Mouse (Mus musculus): ENCODE data around the gene Atp2a2. TPM values are rescaled to one million over a fixed set of nuclear protein-coding genes. Genes with fewer than 3 reads are reported as not detected.
"Not testable (repeated sequence)": the region's sequence is repeated elsewhere in the genome, so short reads cannot be mapped to it uniquely, and the experiment has no call there.

The Atp2a2 gene
- polyA plus RNA-seq, 1 experiment, result 55.9 TPM

- Histone ChIP-seq H3K27me3 (ENCODE audit: control insufficient read depth, insufficient read depth, low read length) (no peaks in the 10 kb centered on the region), H3K4me3 (ENCODE audit: control insufficient read depth, low read depth, low read length) (no peak overlapping the region), H3K27ac (ENCODE audit: control insufficient read depth, insufficient read depth, low read depth, low read length) (no peak overlapping the region), H3K4me1 (ENCODE audit: control insufficient read depth, insufficient read depth, low read length) (no peaks in the 10 kb centered on the region), H3K36me3 (ENCODE audit: control insufficient read depth, insufficient read depth, low read length) (peaks cover 15% of the 10 kb centered on the region)
- TF ChIP-seq POLR2A (IDR thresholded peaks at IDR 0.05; ENCODE audit: control insufficient read depth, low read depth, low read length), result no peak
- TF ChIP-seq CTCF (IDR thresholded peaks at IDR 0.05; ENCODE audit: control insufficient read depth, insufficient read depth, insufficient replicate concordance, low read depth, low read length), result no peak
Measured at GRCm38 (mm10) chr5:122461431-122461830, 40.6 kb downstream of the Atp2a2 start.

GRCm38 (mm10) chr5:122460656-122461055 lies 41.4 kb downstream of the Atp2a2 start:
- no peak for TF ChIP-seq CTCF (IDR thresholded peaks at IDR 0.05; ENCODE audit: control insufficient read depth, insufficient read depth, insufficient replicate concordance, low read depth, low read length)
- TF ChIP-seq POLR2A (IDR thresholded peaks at IDR 0.05; ENCODE audit: control insufficient read depth, low read depth, low read length), result no peak
- H3K4me3 ChIP-seq (ENCODE audit: control insufficient read depth, low read depth, low read length), result no peak overlapping the region
- no peak overlapping the region; the same call in 1 of the 2 replicates for H3K27ac ChIP-seq (ENCODE audit: control insufficient read depth, insufficient read depth, low read depth, low read length)
- H3K36me3 ChIP-seq (ENCODE audit: control insufficient read depth, insufficient read depth, low read length), result peaks cover 15% of the 10 kb centered on the region
- H3K27me3 ChIP-seq (ENCODE audit: control insufficient read depth, insufficient read depth, low read length), result no peaks in the 10 kb centered on the region
- no peaks in the 10 kb centered on the region for H3K4me1 ChIP-seq (ENCODE audit: control insufficient read depth, insufficient read depth, low read length)

- Histone ChIP-seq H3K4me1 (ENCODE audit: control insufficient read depth, insufficient read depth, low read length) (no peaks in the 10 kb centered on the region), H3K27me3 (ENCODE audit: control insufficient read depth, insufficient read depth, low read length) (no peaks in the 10 kb centered on the region), H3K27ac (ENCODE audit: control insufficient read depth, insufficient read depth, low read depth, low read length) (no peak overlapping the region), H3K4me3 (ENCODE audit: control insufficient read depth, low read depth, low read length) (no peak overlapping the region), H3K36me3 (ENCODE audit: control insufficient read depth, insufficient read depth, low read length) (peaks cover 17% of the 10 kb centered on the region)
- TF ChIP-seq CTCF (IDR thresholded peaks at IDR 0.05; ENCODE audit: control insufficient read depth, insufficient read depth, insufficient replicate concordance, low read depth, low read length), result no peak
- no peak for TF ChIP-seq POLR2A (IDR thresholded peaks at IDR 0.05; ENCODE audit: control insufficient read depth, low read depth, low read length)
Measured at GRCm38 (mm10) chr5:122459335-122459734, 42.7 kb downstream of the Atp2a2 start.

GRCm38 (mm10) chr5:122458066-122458465 lies 44.0 kb downstream of the Atp2a2 start:
- Histone ChIP-seq H3K27ac (ENCODE audit: control insufficient read depth, insufficient read depth, low read depth, low read length) (no peak overlapping the region), H3K36me3 (ENCODE audit: control insufficient read depth, insufficient read depth, low read length) (peaks cover 17% of the 10 kb centered on the region), H3K4me1 (ENCODE audit: control insufficient read depth, insufficient read depth, low read length) (no peaks in the 10 kb centered on the region), H3K27me3 (ENCODE audit: control insufficient read depth, insufficient read depth, low read length) (no peaks in the 10 kb centered on the region), H3K4me3 (ENCODE audit: control insufficient read depth, low read depth, low read length) (no peak overlapping the region)
- TF ChIP-seq CTCF (IDR thresholded peaks at IDR 0.05; ENCODE audit: control insufficient read depth, insufficient read depth, insufficient replicate concordance, low read depth, low read length) (no peak), POLR2A (IDR thresholded peaks at IDR 0.05; ENCODE audit: control insufficient read depth, low read depth, low read length) (no peak)

- H3K36me3 ChIP-seq (ENCODE audit: control insufficient read depth, insufficient read depth, low read length), result peaks cover 14% of the 10 kb centered on the region
- H3K4me3 ChIP-seq (ENCODE audit: control insufficient read depth, low read depth, low read length); H3K27me3 ChIP-seq (ENCODE audit: control insufficient read depth, insufficient read depth, low read length); H3K4me1 ChIP-seq (ENCODE audit: control insufficient read depth, insufficient read depth, low read length); H3K27ac ChIP-seq (ENCODE audit: control insufficient read depth, insufficient read depth, low read depth, low read length): not testable (repeated sequence)
Measured at GRCm38 (mm10) chr5:122457054-122457453, 45.0 kb downstream of the Atp2a2 start.

- no peak overlapping the region for H3K27ac ChIP-seq (ENCODE audit: control insufficient read depth, insufficient read depth, low read depth, low read length)
Measured at GRCm38 (mm10) chr5:122455584-122455983, 46.4 kb downstream of the Atp2a2 start.

GRCm38 (mm10) chr5:122454883-122455282 lies 47.1 kb downstream of the Atp2a2 start:
- H3K27me3 ChIP-seq (ENCODE audit: control insufficient read depth, insufficient read depth, low read length), result no peaks in the 10 kb centered on the region
- H3K36me3 ChIP-seq (ENCODE audit: control insufficient read depth, insufficient read depth, low read length), result peaks cover 10% of the 10 kb centered on the region
- no peak overlapping the region for H3K27ac ChIP-seq (ENCODE audit: control insufficient read depth, insufficient read depth, low read depth, low read length)
- H3K4me1 ChIP-seq (ENCODE audit: control insufficient read depth, insufficient read depth, low read length), result no peaks in the 10 kb centered on the region
- TF ChIP-seq CTCF (IDR thresholded peaks at IDR 0.05; ENCODE audit: control insufficient read depth, insufficient read depth, insufficient replicate concordance, low read depth, low read length) (no peak), POLR2A (IDR thresholded peaks at IDR 0.05; ENCODE audit: control insufficient read depth, low read depth, low read length) (no peak)
- H3K4me3 ChIP-seq (ENCODE audit: control insufficient read depth, low read depth, low read length), result no peak overlapping the region

More at GRCm38 (mm10) chr5:122455584-122455983, 46.4 kb downstream of the Atp2a2 start:
- no peak overlapping the region for H3K4me3 ChIP-seq (ENCODE audit: control insufficient read depth, low read depth, low read length)
- no peaks in the 10 kb centered on the region for H3K27me3 ChIP-seq (ENCODE audit: control insufficient read depth, insufficient read depth, low read length)
- H3K36me3 ChIP-seq (ENCODE audit: control insufficient read depth, insufficient read depth, low read length), result peaks cover 11% of the 10 kb centered on the region
- TF ChIP-seq POLR2A (IDR thresholded peaks at IDR 0.05; ENCODE audit: control insufficient read depth, low read depth, low read length) (no peak), CTCF (IDR thresholded peaks at IDR 0.05; ENCODE audit: control insufficient read depth, insufficient read depth, insufficient replicate concordance, low read depth, low read length) (no peak)
- H3K4me1 ChIP-seq (ENCODE audit: control insufficient read depth, insufficient read depth, low read length), result no peaks in the 10 kb centered on the region

- H3K27me3 ChIP-seq (ENCODE audit: control insufficient read depth, insufficient read depth, low read length), result no peaks in the 10 kb centered on the region
- no peak overlapping the region for H3K27ac ChIP-seq (ENCODE audit: control insufficient read depth, insufficient read depth, low read depth, low read length)
Measured at GRCm38 (mm10) chr5:122454442-122454841, 47.6 kb downstream of the Atp2a2 start.

More at GRCm38 (mm10) chr5:122454442-122454841, 47.6 kb downstream of the Atp2a2 start:
- Histone ChIP-seq H3K4me3 (ENCODE audit: control insufficient read depth, low read depth, low read length) (no peak overlapping the region), H3K36me3 (ENCODE audit: control insufficient read depth, insufficient read depth, low read length) (peaks cover 10% of the 10 kb centered on the region), H3K4me1 (ENCODE audit: control insufficient read depth, insufficient read depth, low read length) (no peaks in the 10 kb centered on the region)
- TF ChIP-seq CTCF (IDR thresholded peaks at IDR 0.05; ENCODE audit: control insufficient read depth, insufficient read depth, insufficient replicate concordance, low read depth, low read length) (no peak), POLR2A (IDR thresholded peaks at IDR 0.05; ENCODE audit: control insufficient read depth, low read depth, low read length) (no peak)
